Mouse (Mus musculus) cerebellum, adult 18-20 months (tissue): ENCODE measurements around the gene Map3k12.

Experiments used
- DNase-seq, 2 experiments: peaks; one replicate each; pipeline ENCODE4 v3.0.0; 2021

Gene Map3k12

GRCm38 (mm10) chr15:102519211-102520141 is 2.6 kb upstream of the Map3k12 start:
- peak in 1 of 2 experiments; percentile 48 for DNase-seq

DNA sequence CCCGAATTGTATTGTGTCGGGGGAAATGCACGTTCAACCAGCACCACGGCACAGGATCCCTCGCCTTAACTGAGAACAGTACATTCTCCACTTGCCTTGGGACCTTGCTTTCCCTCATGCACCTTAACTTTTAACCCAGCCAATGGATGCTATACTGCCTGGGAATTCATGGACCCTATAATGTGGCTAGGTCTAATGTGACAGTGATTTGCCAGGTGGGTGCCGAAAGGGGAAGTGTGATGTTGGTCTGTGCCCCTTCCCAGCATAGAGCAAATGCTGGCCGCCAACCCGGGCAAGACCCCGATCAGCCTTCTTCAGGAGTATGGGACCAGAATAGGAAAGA is 2.0 kb upstream of the Map3k12 start:
- DNase-seq = no peak

- peak; percentile 99 to 100 for DNase-seq
These were observed 1.4 kb upstream of the Map3k12 start, which contains the start of gene Tarbp2 for GRCm38 (mm10) chr15:102517976-102518858. TSS of gene Tarbp2 (plus strand) at chr15:102518192.

GRCm38 (mm10) chr15:102517631-102517975 is 739 bp upstream of the Map3k12 start:
- no peak for DNase-seq

GRCm38 (mm10) chr15:102516293-102516692 is 571 bp downstream of the Map3k12 start:
- DNase-seq = peak in 1 of 2 experiments; percentile 53

GRCm38 (mm10) chr15:102515791-102516190 is 1.1 kb downstream of the Map3k12 start:
- DNase-seq = peak in 1 of 2 experiments; percentile 45

DNA sequence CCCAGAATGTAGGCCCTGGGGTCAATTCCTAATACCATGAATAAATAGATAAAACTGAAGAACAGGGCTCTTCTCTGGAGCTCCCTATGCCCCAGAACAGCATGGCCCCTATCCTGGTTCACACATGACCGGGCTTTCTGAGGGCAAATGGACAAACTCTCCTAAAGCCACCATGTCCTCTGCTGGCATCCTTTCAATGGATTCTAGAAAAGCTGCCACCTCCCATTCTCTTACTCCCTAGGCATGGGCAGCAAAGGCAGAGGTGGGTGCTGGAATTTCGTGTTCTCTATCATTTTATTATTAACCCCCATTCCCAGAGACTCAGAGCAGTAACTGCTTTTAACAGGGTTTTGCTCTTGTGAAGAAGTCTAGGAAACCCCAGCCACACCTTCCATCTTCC is 1.6 kb downstream of the Map3k12 start:
- DNase-seq = no peak

- no peak for DNase-seq
These were observed 3.9 kb downstream of the Map3k12 start for GRCm38 (mm10) chr15:102513004-102513403.

DNA sequence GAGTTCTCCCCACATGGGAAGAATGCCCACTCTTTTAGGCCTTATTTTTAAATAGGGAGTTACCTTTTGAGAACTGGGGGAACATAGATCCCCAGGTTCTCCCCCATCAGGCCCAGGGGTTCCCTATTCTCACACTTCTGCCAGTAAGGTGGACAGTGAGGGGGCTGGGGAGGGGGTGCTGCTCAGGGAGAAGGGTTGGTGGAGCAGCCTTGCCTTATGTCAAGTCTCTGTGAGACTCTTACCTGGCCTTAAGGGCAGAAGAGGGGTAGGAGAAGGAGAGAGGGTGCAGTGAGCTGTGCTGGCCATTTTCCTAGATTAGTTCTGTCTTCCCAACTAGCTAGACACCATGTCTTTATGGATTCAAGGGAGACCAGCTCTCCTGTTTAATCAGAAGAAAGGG is 4.4 kb downstream of the Map3k12 start:
- no peak for DNase-seq

GRCm38 (mm10) chr15:102512010-102512409 is 4.9 kb downstream of the Map3k12 start:
- peak; percentile 44 to 51 for DNase-seq

GRCm38 (mm10) chr15:102511285-102511833 is 5.5 kb downstream of the Map3k12 start:
- peak in 1 of 2 experiments; percentile 40 for DNase-seq

GRCm38 (mm10) chr15:102510590-102511284 is 6.1 kb downstream of the Map3k12 start:
- DNase-seq = peak; percentile 81 to 84

- DNase-seq = peak in 1 of 2 experiments; percentile 40
These were observed 6.8 kb downstream of the Map3k12 start for GRCm38 (mm10) chr15:102510110-102510509.

- DNase-seq = no peak
These were observed 8.5 kb downstream of the Map3k12 start for GRCm38 (mm10) chr15:102508336-102508735.

DNA sequence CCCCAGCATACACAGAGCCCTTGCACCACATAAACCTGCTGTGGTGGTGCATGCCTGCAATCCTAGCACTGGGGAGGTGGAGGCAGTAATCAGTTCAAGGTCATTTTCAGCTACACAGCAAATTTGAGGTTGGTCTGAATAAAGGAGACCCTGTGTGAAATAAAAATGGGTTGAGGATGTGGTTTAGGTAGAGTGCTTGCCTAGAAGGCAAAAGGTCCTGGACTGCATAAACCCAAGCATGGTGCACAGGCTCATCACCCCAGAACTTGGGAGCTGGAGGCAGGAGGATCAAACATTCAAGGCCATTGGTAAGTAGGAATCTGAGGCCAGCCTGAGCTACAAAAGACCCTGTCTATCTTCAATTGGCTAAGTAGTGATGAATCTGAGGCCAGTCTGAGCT is 9.3 kb downstream of the Map3k12 start:
- DNase-seq = no peak

- no peak for DNase-seq
These were observed 10.0 kb downstream of the Map3k12 start for GRCm38 (mm10) chr15:102506864-102507263.

GRCm38 (mm10) chr15:102506464-102506830 is 10.4 kb downstream of the Map3k12 start:
- DNase-seq = no peak

DNA sequence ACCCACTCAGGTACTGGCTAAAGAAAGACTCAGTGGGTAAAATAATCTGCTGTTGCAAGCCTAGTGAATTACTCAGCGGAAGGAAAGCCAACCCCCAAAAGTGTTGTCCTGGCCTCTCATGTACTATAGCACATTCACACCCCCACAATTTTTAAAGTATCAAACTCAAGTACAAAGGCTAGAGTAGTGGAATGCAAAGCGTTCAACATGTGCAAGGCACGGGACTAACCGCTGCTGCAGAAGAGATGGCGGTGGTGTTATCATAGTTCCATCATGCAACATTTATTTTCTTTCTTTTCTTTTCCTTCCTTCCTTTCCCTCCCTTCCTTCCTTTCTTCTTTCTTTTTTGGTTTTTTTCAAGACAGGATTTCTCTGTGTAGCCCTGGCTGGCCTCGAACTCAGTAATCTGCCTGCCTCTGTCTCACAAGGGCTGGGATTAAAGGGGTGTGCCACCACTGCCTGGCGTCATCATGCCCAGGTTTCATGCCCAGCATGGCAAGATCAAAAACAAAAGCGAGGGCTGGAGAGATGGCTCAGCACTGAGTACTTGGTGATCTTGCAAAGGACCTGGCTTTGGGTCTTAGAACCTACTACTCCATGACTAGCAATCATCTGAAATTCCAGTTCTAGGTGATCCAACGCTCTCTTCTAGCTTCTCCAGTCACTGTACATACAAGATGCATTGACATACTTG is 10.9 kb downstream of the Map3k12 start:
- no peak for DNase-seq

DNA sequence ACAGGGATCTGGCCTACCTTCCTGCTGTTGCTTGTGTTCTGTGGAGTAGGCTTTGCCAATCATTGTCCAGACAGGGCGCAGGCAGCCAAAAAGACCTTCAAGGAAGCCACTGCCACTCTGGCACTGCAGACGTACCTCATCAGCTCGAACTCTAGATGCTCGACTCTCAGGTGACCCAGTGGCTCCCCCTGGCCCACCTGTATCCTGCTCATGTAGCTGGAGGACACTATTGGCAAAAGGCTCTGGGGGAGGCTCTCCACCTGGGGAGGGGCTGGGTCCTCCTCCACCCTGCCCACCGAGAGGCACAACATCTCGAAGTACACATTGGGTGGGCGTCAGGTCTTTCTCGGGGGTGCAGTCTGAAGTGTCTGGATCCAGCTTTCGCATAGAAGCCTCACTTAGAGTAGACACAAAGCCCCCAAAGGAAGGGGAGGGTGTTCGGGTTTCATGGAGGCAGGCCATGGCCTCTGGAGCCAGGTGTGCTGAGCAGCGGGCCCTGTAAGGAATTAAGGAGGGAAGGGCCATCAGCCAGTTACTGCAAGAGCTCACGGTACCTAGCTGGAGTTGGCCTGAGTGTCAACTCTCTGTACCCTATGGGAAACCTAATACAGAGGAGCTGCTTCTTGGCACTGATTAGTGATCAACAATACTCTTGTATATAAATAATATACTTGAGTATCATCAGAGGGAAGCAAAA is 11.6 kb downstream of the Map3k12 start:
- DNase-seq = peak in 1 of 2 experiments; percentile 13

DNA sequence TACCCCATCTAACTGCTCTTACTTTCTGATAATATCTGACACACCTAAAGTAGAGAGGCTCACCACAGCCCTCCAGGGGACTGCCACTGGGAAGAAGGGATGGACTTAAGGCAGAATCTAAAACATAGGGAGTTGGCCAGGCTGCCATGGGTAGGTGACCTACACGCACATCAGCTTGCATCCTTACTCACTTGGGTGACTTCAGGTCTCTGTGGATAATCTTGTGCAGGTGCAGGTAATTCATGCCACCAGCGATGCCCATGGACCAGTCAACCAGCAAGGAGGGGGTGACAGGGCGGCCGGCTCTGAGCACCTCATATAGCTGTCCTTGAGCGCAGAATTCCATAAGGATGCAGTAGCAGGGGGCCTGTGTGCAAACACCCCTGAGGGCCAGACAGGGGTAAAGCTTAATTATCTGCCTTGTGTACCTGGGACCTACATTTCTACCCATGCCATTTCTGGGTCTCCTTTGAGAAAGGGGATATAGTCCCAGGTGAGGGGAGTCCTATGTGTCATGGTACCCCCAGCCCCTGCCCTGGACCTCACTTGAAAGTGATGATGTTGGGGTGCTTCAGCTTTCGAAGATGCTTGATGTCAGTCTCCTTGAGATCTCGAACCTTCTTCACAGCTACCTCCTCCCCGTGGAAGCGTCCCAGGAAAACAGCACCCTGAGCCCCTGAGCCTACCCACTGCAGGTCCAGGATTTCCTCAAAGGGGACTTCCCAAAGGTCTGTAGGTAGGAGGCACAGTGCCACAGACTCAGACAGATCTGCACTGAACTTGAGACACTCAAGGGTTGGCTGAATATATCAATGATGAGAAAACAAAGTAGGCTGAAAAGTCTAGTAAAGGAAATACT is 12.7 kb downstream of the Map3k12 start:
- no peak for DNase-seq
